Mouse (Mus musculus): ENCODE measurements at regions not wholly inside any gene's neighbourhood (a gene's known extent, or its start where the extent isn't known, plus 50 kb on each side); places are given as distances from the start of the nearest gene placed in this dataset.

GRCm38 (mm10) chr4:33599966-33600365 is 289.9 kb downstream of the Rngtt start:
- no peak for DNase-seq

- DNase-seq, result no peak
Observed at GRCm38 (mm10) chr4:33600805-33601204, 290.7 kb downstream of the Rngtt start.

- DNase-seq, result no peak
Observed at GRCm38 (mm10) chr4:33604636-33605035, 294.5 kb downstream of the Rngtt start.

- DNase-seq, result no peak
Observed at GRCm38 (mm10) chr4:33639821-33640575, 284.4 kb upstream of the Cnr1 start.

- no peak for DNase-seq
Observed at GRCm38 (mm10) chr4:33640576-33641255, 283.7 kb upstream of the Cnr1 start.

- no peak for DNase-seq
Observed at GRCm38 (mm10) chr4:33641883-33642282, 282.5 kb upstream of the Cnr1 start.

GRCm38 (mm10) chr4:33642526-33642925 is 281.9 kb upstream of the Cnr1 start:
- no peak for DNase-seq

GRCm38 (mm10) chr4:33645217-33645616 is 279.2 kb upstream of the Cnr1 start:
- DNase-seq, result no peak

- no peak for DNase-seq
Observed at GRCm38 (mm10) chr4:33651292-33651691, 273.1 kb upstream of the Cnr1 start.

- no peak for DNase-seq
Observed at GRCm38 (mm10) chr4:33659766-33660165, 264.6 kb upstream of the Cnr1 start.

GRCm38 (mm10) chr4:33660553-33660952 is 263.8 kb upstream of the Cnr1 start:
- no peak for DNase-seq

- DNase-seq, result no peak
Observed at GRCm38 (mm10) chr4:33661862-33662261, 262.5 kb upstream of the Cnr1 start.

GRCm38 (mm10) chr4:33662965-33663364 is 261.4 kb upstream of the Cnr1 start:
- no peak for DNase-seq

GRCm38 (mm10) chr4:33663616-33664473 is 260.5 kb upstream of the Cnr1 start:
- no peak for DNase-seq

GRCm38 (mm10) chr4:33664474-33664822 is 259.9 kb upstream of the Cnr1 start:
- DNase-seq, result no peak

- DNase-seq, result no peak
Observed at GRCm38 (mm10) chr4:33665250-33665873, 259.0 kb upstream of the Cnr1 start.

- no peak for DNase-seq
Observed at GRCm38 (mm10) chr4:33668431-33668830, 256.0 kb upstream of the Cnr1 start.

GRCm38 (mm10) chr4:33675044-33675443 is 249.3 kb upstream of the Cnr1 start:
- DNase-seq, result no peak

- DNase-seq, result no peak
Observed at GRCm38 (mm10) chr4:33679351-33679750, 245.0 kb upstream of the Cnr1 start.

- no peak for DNase-seq
Observed at GRCm38 (mm10) chr4:33686135-33686534, 238.3 kb upstream of the Cnr1 start.

- no peak for DNase-seq
Observed at GRCm38 (mm10) chr4:33687434-33687833, 237.0 kb upstream of the Cnr1 start.

- no peak for DNase-seq
Observed at GRCm38 (mm10) chr4:33693441-33693840, 231.0 kb upstream of the Cnr1 start.

GRCm38 (mm10) chr4:33696969-33697368 is 227.4 kb upstream of the Cnr1 start:
- no peak for DNase-seq
